Mouse (Mus musculus) embryonic facial prominence, embryonic 12.5 days (tissue): ENCODE data around the gene Mapre1. TPM values are rescaled to one million over a fixed set of nuclear protein-coding genes. Genes with fewer than 3 reads are reported as not detected.
"Not testable (repeated sequence)": the region's sequence is repeated elsewhere in the genome, so short reads cannot be mapped to it uniquely, and the experiment has no call there.

Experiments
- ATAC-seq: fragments of 200-750 bp; cut with Nextera tagmentation; 2 replicates; pipeline ENCODE4 v1.8.0; 2017; ENCODE audit not compliant: insufficient number of reproducible peaks, insufficient read depth, low FRiP score, low TSS enrichment
- H3K27ac ChIP-seq: fragments of 300-500 bp; sonication (generic); 2 replicates; pipeline ENCODE4 v1.5.1; 2016; ENCODE audit warnings: mild to moderate bottlenecking
- H3K27me3 ChIP-seq: fragments of 300-500 bp; sonication (generic); 2 replicates; pipeline ENCODE4 v1.6.1; 2016; ENCODE audit warnings: mild to moderate bottlenecking, moderate library complexity
- H3K36me3 ChIP-seq: fragments of 300-500 bp; sonication (generic); 2 replicates; pipeline ENCODE4 v1.6.1; 2016; ENCODE audit warnings: mild to moderate bottlenecking
- H3K4me1 ChIP-seq: fragments of 300-500 bp; sonication (generic); 2 replicates; pipeline ENCODE4 v1.6.1; 2016
- H3K4me2 ChIP-seq: fragments of 300-500 bp; sonication (generic); replicated peaks from 2 replicates; pipeline ENCODE4 v1.6.1; 2016; ENCODE audit warnings: mild to moderate bottlenecking, moderate library complexity
- H3K4me3 ChIP-seq: fragments of 300-500 bp; sonication (generic); 2 replicates; pipeline ENCODE4 v1.5.1; 2016; ENCODE audit warnings: mild to moderate bottlenecking
- H3K9ac ChIP-seq: fragments of 300-500 bp; sonication (generic); 2 replicates; pipeline ENCODE4 v1.6.1; 2016; ENCODE audit warnings: mild to moderate bottlenecking, moderate library complexity
- H3K9me3 ChIP-seq: fragments of 300-500 bp; sonication (generic); 2 replicates; pipeline ENCODE4 v1.6.1; 2016; ENCODE audit warnings: mild to moderate bottlenecking, moderate library complexity
- WGBS: fragments of 180-500 bp; shearing (Covaris S2); methylation state at CpG from one replicate; pipeline ENCODE4 v1.1.7; 2016; 5-methylcytosine and 5-hydroxymethylcytosine counted together
- polyA plus RNA-seq: library from polyadenylated mRNA; unstranded; fragments of >200 nt; fragmentation: Nextera tagmentation; extraction: Ambion mirVana; gene quantifications from 2 replicates; pipeline ENCODE4 v1.2.1, GENCODE M21; 2016

Mapre1 gene
- polyA plus RNA-seq, 1 experiment from 2014 or later, result 284 TPM

DNA sequence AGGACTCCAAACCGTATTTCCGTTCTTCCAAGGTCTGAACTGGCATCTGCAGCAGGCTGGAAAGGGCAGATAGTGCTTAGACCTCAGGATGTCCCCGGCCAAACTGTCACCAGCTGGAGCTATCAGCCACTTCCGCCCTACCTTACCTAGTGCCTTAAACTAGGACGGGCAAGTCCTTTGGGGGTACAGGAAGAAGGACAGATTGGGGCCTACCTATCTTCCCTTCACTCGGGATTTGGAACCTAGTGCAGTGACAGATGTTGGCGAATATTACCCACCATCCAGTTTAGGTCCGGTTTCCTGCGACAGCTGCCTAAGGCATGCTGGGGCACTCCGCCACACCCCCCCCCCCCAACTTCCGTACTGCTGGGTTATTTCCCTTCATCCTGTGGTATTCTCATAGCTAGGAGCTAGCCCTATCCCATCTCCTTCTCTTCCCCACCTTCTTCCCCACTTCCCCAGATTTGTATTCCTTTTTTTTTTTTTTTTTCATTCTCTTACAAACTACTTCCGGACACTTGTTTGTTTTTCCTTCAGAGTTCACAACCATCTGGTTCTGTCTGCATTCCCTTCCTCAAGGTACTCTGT is 38.4 kb downstream of the Mapre1 start, which contains the start of gene Efcab8:
Efcab8 (plus strand) TSS at position 538 of the 588 bp plus-strand sequence.
- Histone ChIP-seq H3K4me2 (peak within 1 kb of the TSS; percentile 65), H3K36me3 (no peaks in the 10 kb centered on the region), H3K9me3 (no peaks in the 10 kb centered on the region), H3K27ac (no peak within 1 kb of the TSS), H3K4me3 (peak within 1 kb of the TSS; percentile 28), H3K4me1 (peaks cover 6% of the 10 kb centered on the region; the same call in 1 of the 2 replicates), H3K9ac (peak within 1 kb of the TSS; percentile 41; the same call in 1 of the 2 replicates), H3K27me3 (no peaks in the 10 kb centered on the region)
- no peak for ATAC-seq
- WGBS, result 38% methylated on average over 11 of the region's 12 CpGs

DNA sequence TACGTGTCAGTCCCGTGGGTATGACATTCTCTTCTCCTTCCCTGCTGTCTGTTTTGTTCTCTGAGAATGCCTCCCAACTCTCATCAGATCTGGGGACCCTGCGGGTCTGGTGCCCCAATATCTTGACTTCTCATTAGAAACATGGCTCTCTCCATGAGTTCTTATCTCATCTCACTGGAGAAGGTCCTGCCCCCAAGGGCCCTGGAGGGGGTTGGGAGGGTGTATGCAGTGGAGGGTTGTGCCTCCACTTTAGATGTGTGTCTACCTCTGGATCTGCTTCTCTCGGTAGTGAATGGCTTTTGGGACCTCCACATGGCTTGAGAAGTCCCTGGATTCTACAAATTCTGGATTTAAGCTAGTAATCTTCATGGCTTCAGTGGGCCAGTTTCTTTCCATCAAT is 40.1 kb downstream of the Mapre1 start:
- Histone ChIP-seq H3K27me3 (no peaks in the 10 kb centered on the region), H3K4me1 (peaks cover 6% of the 10 kb centered on the region; the same call in 1 of the 2 replicates), H3K27ac (no peak overlapping the region), H3K36me3 (no peaks in the 10 kb centered on the region), H3K9ac (no peak overlapping the region), H3K9me3 (no peaks in the 10 kb centered on the region), H3K4me3 (no peak overlapping the region), H3K4me2 (no peak overlapping the region)
- ATAC-seq, result no peak
- WGBS, result 82% methylated on average over 4 of the region's 4 CpGs

DNA sequence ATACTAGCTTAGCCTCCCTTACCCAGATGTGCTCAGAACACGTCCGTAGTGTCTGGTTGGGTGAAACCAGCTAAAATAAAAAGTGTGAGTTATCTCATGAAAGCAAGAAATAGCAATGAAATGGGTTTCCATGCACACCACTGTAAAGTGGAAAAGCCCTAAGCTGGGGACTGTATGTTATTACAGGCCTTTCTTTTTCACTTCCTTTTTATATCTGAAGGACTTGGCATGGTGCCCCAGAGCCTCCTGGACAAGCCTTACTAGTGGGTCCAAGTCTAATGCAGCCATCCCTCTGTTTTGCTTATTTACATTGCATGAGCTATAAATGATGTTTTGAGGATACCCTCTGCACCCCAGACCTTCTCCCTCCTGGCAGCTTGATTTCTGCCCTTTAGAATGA is 43.6 kb downstream of the Mapre1 start:
- no peak overlapping the region for H3K4me2 ChIP-seq
- H3K9ac ChIP-seq, result no peak overlapping the region
- no peak overlapping the region for H3K27ac ChIP-seq
- H3K9me3 ChIP-seq, result no peaks in the 10 kb centered on the region
- no peaks in the 10 kb centered on the region for H3K27me3 ChIP-seq
- no peak overlapping the region for H3K4me3 ChIP-seq
- no peak for ATAC-seq
- no peaks in the 10 kb centered on the region for H3K36me3 ChIP-seq
- 91% methylated on average over 2 of the region's 2 CpGs for WGBS
- no peaks in the 10 kb centered on the region for H3K4me1 ChIP-seq

DNA sequence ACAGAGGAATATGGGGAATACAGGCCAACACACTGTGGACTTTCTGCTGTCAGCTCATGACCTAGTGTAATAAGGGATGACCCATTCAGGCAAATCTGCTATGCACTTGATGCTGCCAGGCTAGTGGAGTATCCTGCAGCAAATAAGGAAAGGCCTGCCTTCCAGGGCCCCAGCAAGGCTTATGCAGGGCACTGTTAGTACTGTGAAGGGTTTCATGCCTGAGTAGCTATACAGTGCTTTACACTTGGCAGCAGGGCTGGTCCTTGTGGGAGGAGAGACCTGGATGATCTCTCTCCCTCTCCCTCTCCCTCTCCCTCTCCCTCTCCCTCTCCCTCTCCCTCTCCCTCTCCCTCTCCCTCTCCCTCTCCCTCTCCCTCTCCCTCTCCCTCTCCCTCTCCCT is 52.3 kb downstream of the Mapre1 start:
- no peaks in the 10 kb centered on the region for H3K4me1 ChIP-seq
- no peak for ATAC-seq
- no peak overlapping the region for H3K9ac ChIP-seq
- no peaks in the 10 kb centered on the region for H3K36me3 ChIP-seq
- H3K27me3 ChIP-seq, result no peaks in the 10 kb centered on the region
- no peak overlapping the region for H3K4me2 ChIP-seq
- H3K27ac ChIP-seq, result no peak overlapping the region
- no peaks in the 10 kb centered on the region for H3K9me3 ChIP-seq
- no peak overlapping the region for H3K4me3 ChIP-seq

DNA sequence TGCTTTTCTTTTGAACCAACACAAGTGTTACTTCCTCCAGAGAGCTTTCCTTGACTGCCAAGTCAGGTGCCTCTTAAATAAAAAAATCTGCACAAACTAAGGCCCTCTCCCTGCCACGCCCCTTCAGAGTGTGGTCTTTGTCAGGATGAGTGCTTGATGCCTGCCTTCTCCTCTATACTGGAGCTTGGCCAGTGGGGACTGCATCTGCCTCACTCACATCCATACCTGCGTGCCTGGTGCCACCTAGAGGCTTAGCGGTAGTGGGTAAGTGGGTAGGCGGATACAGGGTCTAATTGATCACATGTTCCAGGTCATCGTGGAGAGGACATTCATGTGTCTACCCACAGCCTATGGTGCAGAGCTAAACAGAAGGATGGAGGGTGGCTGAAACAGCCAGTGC is 54.0 kb downstream of the Mapre1 start:
- Histone ChIP-seq H3K9me3 (no peaks in the 10 kb centered on the region), H3K27me3 (no peaks in the 10 kb centered on the region), H3K4me2 (no peak overlapping the region), H3K27ac (no peak overlapping the region), H3K9ac (no peak overlapping the region; the same call in 1 of the 2 replicates), H3K4me3 (no peak overlapping the region), H3K4me1 (no peaks in the 10 kb centered on the region), H3K36me3 (no peaks in the 10 kb centered on the region)
- no peak for ATAC-seq
- 53% methylated on average over 5 of the region's 5 CpGs for WGBS

DNA sequence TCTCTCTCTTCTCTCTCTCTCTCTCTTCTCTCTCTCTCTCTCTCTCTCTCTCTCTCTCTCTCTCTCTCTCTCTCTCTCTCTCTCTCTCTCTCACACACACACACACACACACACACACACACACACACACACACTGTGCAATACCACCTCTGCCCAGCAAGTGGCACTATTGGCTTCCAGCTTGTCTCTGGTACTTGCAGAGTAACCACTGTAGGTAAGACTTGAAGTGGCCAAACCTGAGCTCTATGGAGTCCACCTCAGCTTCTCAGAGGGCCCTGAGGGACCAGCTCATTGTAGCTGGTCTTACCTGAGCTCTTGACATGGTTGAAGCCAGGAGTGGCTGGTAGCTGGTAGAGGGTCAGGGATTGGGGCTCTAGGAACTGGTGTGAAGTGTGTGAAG is 66.4 kb downstream of the Mapre1 start:
- H3K9ac ChIP-seq, H3K36me3 ChIP-seq, H3K27me3 ChIP-seq, ATAC-seq, H3K4me1 ChIP-seq, H3K27ac ChIP-seq, H3K4me3 ChIP-seq, H3K9me3 ChIP-seq, H3K4me2 ChIP-seq: not testable (repeated sequence)

DNA sequence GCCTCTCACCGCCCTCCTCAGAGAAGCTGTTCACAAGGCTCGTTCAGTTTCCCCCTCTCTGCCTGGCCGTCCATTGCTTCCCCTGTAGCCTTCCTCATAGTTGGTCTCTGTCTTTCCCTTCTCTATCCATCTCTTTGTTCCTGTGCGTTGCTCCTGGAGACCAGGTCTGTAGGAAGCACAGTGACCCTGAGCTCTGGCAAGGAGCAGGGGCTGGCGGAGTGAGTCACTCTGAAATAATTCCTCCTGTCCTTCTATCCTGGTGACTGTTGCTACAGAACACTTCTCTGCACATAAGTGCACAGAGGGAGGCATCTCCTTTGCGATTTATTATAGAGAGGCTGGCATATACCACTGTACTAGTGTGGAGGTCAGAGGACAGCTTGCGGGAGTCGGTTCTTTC is 67.1 kb downstream of the Mapre1 start:
- WGBS, result 73% methylated on average over 8 of the region's 8 CpGs
- H3K27me3 ChIP-seq, result no peaks in the 10 kb centered on the region
- no peaks in the 10 kb centered on the region for H3K36me3 ChIP-seq
- no peaks in the 10 kb centered on the region for H3K9me3 ChIP-seq
- H3K9ac ChIP-seq, result no peak overlapping the region
- H3K27ac ChIP-seq, result no peak overlapping the region
- no peaks in the 10 kb centered on the region for H3K4me1 ChIP-seq
- no peak overlapping the region for H3K4me3 ChIP-seq
- no peak overlapping the region for H3K4me2 ChIP-seq
- ATAC-seq, result no peak

DNA sequence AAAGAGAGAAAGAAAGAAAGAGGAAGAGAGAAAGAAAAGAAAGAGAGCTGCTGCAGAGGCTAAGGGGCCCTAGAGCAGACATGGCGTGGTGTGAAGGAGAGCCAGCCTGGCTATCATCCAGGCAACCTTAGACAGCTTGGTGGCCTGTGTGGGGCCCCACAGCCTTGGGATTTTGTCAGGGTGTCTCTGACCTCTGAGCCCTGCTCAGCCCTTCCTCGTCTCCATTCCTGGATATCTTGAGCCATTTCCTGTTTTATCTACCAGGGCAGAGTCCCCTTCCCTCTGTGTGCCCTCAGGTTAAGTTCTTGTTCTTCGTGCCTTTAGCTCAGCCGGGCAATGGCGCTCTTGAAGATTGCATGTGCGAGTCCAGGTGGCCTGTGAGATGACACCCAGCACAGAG is 67.8 kb downstream of the Mapre1 start:
- no peak overlapping the region for H3K27ac ChIP-seq
- H3K9ac ChIP-seq, result no peak overlapping the region
- H3K27me3 ChIP-seq, result no peaks in the 10 kb centered on the region
- H3K4me2 ChIP-seq, result no peak overlapping the region
- no peaks in the 10 kb centered on the region for H3K9me3 ChIP-seq
- no peaks in the 10 kb centered on the region for H3K4me1 ChIP-seq
- no peak overlapping the region for H3K4me3 ChIP-seq
- no peaks in the 10 kb centered on the region for H3K36me3 ChIP-seq
- 67% methylated on average over 6 of the region's 6 CpGs for WGBS
- no peak for ATAC-seq

DNA sequence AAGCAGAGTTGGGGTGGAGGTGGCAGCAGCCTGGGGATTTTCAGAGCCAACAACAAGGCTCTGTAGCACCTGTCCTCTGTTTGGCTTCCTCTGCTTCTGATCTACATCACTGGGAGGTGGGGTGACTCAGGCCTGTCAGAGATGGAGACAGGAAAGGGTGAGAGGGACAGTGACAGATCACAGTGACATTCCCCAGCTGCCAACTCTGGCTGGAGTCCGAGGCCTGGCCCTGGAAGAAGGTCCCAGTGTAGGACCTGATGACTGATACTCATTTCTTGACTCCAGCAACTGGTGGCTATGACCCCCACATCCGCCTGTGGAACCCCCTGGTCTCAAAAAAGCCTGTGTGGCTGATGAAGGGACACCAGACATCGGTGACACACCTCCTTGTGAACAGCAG is 68.8 kb downstream of the Mapre1 start:
- Histone ChIP-seq H3K27me3 (no peaks in the 10 kb centered on the region), H3K4me3 (no peak overlapping the region), H3K9me3 (no peaks in the 10 kb centered on the region), H3K4me1 (no peaks in the 10 kb centered on the region), H3K9ac (no peak overlapping the region), H3K27ac (no peak overlapping the region), H3K36me3 (no peaks in the 10 kb centered on the region), H3K4me2 (no peak overlapping the region)
- WGBS, result 64% methylated on average over 3 of the region's 3 CpGs
- ATAC-seq, result no peak

DNA sequence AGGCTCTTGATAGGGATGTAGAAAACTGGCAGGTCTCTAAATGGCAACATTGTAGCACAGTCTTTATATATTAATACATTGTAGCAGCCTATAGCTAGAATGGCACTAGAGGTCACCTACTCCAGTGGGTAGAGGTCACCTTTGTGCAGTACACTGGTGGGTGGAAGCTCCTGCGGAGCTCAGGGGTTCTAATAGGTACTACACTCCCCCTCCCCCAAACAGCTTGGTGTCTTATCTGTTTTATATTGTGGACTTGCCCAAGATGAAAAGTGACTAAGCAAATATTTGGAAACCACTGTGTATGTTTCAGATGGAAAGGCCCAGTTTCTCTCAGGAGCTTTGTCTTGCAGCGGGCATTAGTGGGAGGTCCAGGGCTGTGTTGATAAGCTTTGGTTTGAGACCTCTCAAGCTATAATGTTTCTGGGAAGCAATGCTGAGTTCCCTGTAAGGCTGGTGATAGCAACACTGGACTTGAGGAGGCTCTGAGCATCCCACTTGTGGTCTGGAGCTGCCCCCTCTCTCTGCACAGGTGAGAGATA is 81.0 kb downstream of the Mapre1 start:
- no peak for ATAC-seq
- H3K9me3 ChIP-seq, result no peaks in the 10 kb centered on the region

More for the DNA sequence above, 81.0 kb downstream of the Mapre1 start:
- Histone ChIP-seq H3K4me3 (no peak overlapping the region), H3K4me1 (no peaks in the 10 kb centered on the region), H3K27ac (no peak overlapping the region), H3K36me3 (no peaks in the 10 kb centered on the region), H3K4me2 (no peak overlapping the region), H3K9ac (no peak overlapping the region), H3K27me3 (no peaks in the 10 kb centered on the region)
- 89% methylated on average over 2 of the region's 2 CpGs for WGBS
